Mouse (Mus musculus) C2C12 (cell line): ENCODE results near the gene Arhgap15. TPM values are rescaled to one million over a fixed set of nuclear protein-coding genes. Genes with fewer than 3 reads are reported as not detected.

Experiments used
- H3K27me3 ChIP-seq: one replicate; pipeline ENCODE4 v1.6.1; 2011; ENCODE audit not compliant: control insufficient read depth, insufficient read depth, insufficient read length
- H3K36me3 ChIP-seq: one replicate; pipeline ENCODE4 v1.6.1; 2011; ENCODE audit not compliant: control insufficient read depth, insufficient read depth
- H3K4me3 ChIP-seq: one replicate; pipeline ENCODE4 v1.5.1; 2011; ENCODE audit warnings: mild to moderate bottlenecking, control low read depth; ENCODE audit not compliant: poor library complexity, insufficient read depth, severe bottlenecking
- H3K79me2 ChIP-seq: one replicate; pipeline ENCODE4 v1.6.1; 2011; ENCODE audit not compliant: control insufficient read depth, insufficient read depth
- H3K79me3 ChIP-seq: one replicate; pipeline ENCODE4 v1.6.1; 2011; ENCODE audit warnings: low read depth, control low read depth
- H3ac ChIP-seq: one replicate; pipeline ENCODE3; 2011; ENCODE audit warnings: low read depth; ENCODE audit not compliant: control insufficient read depth, insufficient read length
- CEBPB ChIP-seq: IDR thresholded peaks from one replicate; pipeline ENCODE4 v1.6.1; 2011; ENCODE audit warnings: low read depth, mild to moderate bottlenecking, control low read depth, moderate library complexity
- CTCF ChIP-seq: IDR thresholded peaks from one replicate; pipeline ENCODE4 v1.5.1; 2011; ENCODE audit not compliant: control insufficient read depth, insufficient read depth, insufficient read length
- FOSL1 ChIP-seq: IDR thresholded peaks from one replicate; pipeline ENCODE4 v1.8.0; 2011; ENCODE audit warnings: mild to moderate bottlenecking, low read length; ENCODE audit not compliant: poor library complexity, insufficient read depth, severe bottlenecking
- MAX ChIP-seq: IDR thresholded peaks from one replicate; pipeline ENCODE4 v1.6.1; 2011; ENCODE audit warnings: mild to moderate bottlenecking, control low read depth
- MYOD1 ChIP-seq: IDR thresholded peaks from one replicate; pipeline ENCODE4 v1.6.1; 2011; ENCODE audit warnings: low read depth; ENCODE audit not compliant: control insufficient read depth, insufficient read length
- MYOG ChIP-seq: IDR thresholded peaks from one replicate; pipeline ENCODE4 v1.6.1; 2011; ENCODE audit not compliant: control insufficient read depth, insufficient read length; ENCODE audit errors: extremely low read depth
- USF1 ChIP-seq: IDR thresholded peaks from one replicate; pipeline ENCODE4 v1.6.1; 2011; ENCODE audit warnings: low read depth, mild to moderate bottlenecking, control low read depth, moderate library complexity
- polyA plus RNA-seq: library from polyadenylated mRNA; unstranded; fragments of >200 nt; fragmentation: generic; extraction: Trizol; gene quantifications from one replicate; pipeline ENCODE4 v1.2.1, GENCODE M21; 2012; ENCODE audit warnings: missing spikeins

Gene Arhgap15
- polyA plus RNA-seq, 1 experiment, result not detected

DNA sequence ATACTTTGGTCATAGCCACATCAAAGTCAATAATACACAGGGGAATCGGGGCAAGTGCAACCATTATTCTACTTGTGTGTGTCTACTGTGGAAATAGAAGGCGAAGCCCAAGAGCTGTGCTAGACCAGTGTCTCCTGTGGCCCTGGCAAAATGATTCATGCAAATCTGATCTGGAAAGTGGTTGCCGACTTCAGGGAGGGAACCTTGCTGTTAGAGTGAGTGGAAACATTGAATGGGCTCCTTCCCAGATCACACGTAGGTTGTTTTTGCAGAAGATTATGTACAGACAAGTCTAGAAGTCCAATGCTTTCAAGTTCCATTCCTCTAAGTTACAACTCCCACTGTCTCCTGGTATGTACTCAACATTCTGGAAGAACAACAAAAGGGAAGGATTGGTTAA lies 606.2 kb downstream of the Arhgap15 start:
- Histone ChIP-seq H3K79me2 (no peaks in the 10 kb centered on the region), H3K4me3 (no peak overlapping the region), H3K79me3 (no peaks in the 10 kb centered on the region), H3K27me3 (no peaks in the 10 kb centered on the region), H3K36me3 (no peaks in the 10 kb centered on the region), H3ac (no peak overlapping the region)
- no peak for TF ChIP-seq USF1
- no peak for TF ChIP-seq CEBPB
- TF ChIP-seq MAX, result no peak
- no peak for TF ChIP-seq MYOD1
- TF ChIP-seq FOSL1, result no peak
- TF ChIP-seq CTCF, result no peak
- TF ChIP-seq MYOG, result no peak

DNA sequence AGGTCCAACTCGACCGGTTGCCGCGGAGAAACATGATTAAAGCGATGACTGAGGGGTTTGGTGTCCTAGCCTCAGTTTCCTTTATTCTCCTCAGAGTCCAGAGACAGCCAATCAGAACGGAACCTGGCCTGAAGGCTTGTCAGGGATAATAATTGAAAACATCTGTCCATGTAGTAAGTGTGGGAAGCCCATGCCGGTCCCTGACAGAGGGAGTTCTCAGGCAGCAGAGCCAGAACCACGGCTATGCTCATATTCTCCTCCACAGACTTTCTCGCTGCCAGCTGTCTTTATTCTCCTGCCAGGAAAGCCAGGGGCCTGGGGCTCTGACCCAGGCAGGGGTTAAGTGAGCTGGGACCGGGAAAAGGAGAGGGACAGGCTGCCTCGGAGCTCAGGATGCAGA lies 606.7 kb downstream of the Arhgap15 start:
- H3K79me2 ChIP-seq, result no peaks in the 10 kb centered on the region
- no peaks in the 10 kb centered on the region for H3K27me3 ChIP-seq
- H3K36me3 ChIP-seq, result no peaks in the 10 kb centered on the region
- H3K4me3 ChIP-seq, result no peak overlapping the region
- H3K79me3 ChIP-seq, result no peaks in the 10 kb centered on the region
- no peak for TF ChIP-seq MYOG
- TF ChIP-seq FOSL1, result no peak
- TF ChIP-seq MAX, result no peak
- TF ChIP-seq MYOD1, result no peak
- no peak for TF ChIP-seq USF1
- no peak for TF ChIP-seq CTCF
- TF ChIP-seq CEBPB, result no peak
- H3ac ChIP-seq, result no peak overlapping the region

DNA sequence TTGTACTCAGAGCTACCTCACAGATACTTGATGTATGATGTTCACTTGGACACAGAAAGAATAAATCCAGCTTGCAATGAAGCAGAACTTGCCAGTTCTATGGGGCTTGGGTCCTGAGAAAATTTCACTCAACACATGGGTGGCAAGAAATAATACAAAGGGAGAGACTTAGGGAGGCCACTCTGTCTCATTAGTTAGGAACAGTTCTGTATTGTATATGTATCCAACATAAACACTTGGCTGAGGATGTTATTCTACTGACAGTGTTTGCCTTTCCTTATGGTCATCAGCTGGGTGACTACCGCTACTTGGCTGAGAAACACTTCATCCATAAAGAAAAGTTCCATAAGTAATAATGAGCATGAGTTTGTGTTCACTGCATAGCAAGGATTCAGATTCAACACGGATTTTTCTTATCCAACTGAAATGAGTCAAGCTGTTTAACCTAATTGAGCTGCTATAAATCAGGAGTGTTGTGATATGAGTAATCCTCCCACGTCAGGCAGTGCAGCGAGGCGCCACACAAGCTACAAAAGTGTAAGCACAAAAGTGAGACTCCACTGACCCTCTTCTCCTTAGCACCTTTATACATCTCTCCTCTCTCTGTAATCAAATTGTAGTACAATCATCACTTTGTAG lies 607.7 kb downstream of the Arhgap15 start:
- Histone ChIP-seq H3K27me3 (no peaks in the 10 kb centered on the region), H3K4me3 (no peak overlapping the region), H3K79me3 (no peaks in the 10 kb centered on the region), H3K36me3 (no peaks in the 10 kb centered on the region), H3ac (no peak overlapping the region), H3K79me2 (no peaks in the 10 kb centered on the region)
- no peak for TF ChIP-seq CTCF
- TF ChIP-seq MYOG, result no peak
- TF ChIP-seq MAX, result no peak
- TF ChIP-seq MYOD1, result no peak
- TF ChIP-seq CEBPB, result no peak
- no peak for TF ChIP-seq FOSL1
- no peak for TF ChIP-seq USF1

DNA sequence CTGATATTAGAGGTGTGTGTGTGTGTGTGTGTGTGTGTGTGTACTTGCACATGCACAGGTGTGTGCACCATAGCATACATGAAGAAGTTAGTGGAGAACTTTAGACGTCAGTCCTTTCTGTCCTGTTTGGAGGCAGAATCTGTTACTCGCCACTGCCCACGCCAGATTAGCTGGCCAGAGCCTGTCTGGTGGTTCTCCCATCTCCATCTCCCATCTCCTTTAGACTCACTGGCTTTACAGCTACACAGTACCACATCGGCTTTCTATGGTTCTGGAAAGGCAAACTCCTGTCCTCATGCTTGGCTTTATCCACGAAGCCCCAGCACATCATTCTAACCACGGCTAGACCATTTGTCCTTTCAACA lies 608.2 kb downstream of the Arhgap15 start:
- no peaks in the 10 kb centered on the region for H3K79me2 ChIP-seq
- TF ChIP-seq MYOG (no peak), CTCF (no peak), CEBPB (no peak), MAX (no peak), USF1 (no peak), MYOD1 (no peak), FOSL1 (no peak)
- H3K36me3 ChIP-seq, result no peaks in the 10 kb centered on the region
- no peaks in the 10 kb centered on the region for H3K27me3 ChIP-seq
- H3K79me3 ChIP-seq, result no peaks in the 10 kb centered on the region
- H3ac ChIP-seq, result no peak overlapping the region
- H3K4me3 ChIP-seq, result no peak overlapping the region

DNA sequence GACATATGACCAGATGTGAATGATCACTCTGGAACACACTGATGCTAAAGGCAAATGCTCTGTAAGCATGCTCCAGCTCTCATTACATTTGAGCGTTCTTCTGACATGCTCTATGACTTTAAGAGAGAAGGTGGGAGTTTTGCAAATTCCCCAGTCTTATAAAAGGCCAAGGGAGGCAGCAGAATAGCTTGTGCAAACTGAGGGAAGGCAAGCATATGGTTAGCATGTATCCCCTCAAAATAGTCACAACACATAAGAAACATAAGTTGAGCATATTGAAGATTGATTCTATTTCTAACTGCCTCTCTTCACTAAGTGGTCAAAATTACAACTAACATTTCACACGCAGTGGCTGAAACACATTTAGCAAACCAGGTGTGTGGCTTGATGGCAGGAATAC lies 631.6 kb downstream of the Arhgap15 start:
- TF ChIP-seq CTCF, result no peak
- no peaks in the 10 kb centered on the region for H3K36me3 ChIP-seq
- no peaks in the 10 kb centered on the region for H3K79me2 ChIP-seq
- no peak overlapping the region for H3K4me3 ChIP-seq
- H3ac ChIP-seq, result no peak overlapping the region
- H3K79me3 ChIP-seq, result no peaks in the 10 kb centered on the region
- H3K27me3 ChIP-seq, result no peaks in the 10 kb centered on the region

DNA sequence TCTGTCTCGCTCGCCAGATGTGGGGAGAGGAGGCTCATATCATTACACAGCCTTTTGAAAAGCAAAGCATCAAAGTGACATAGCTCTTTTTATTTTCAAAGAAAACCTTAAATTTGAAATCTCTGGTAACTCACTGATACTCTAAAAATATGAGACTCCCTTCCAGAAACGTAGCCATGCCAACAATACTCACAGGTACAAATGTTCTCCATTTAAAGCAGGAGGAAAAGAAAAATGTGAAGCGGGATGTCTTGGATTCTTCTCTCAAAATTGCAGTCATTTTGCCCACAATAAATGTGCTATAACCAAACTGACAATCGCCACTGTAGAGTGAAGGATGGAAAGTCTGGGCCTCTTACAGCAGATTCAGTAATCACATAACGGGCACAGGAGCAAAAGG lies 635.9 kb downstream of the Arhgap15 start:
- H3K79me3 ChIP-seq, result no peaks in the 10 kb centered on the region
- no peak overlapping the region for H3ac ChIP-seq

More for the DNA sequence above, 635.9 kb downstream of the Arhgap15 start:
- H3K27me3 ChIP-seq, result no peaks in the 10 kb centered on the region
- no peaks in the 10 kb centered on the region for H3K79me2 ChIP-seq
- TF ChIP-seq CEBPB, result no peak
- no peak for TF ChIP-seq MYOD1
- no peak for TF ChIP-seq CTCF
- TF ChIP-seq MYOG, result no peak
- TF ChIP-seq USF1, result no peak
- no peaks in the 10 kb centered on the region for H3K36me3 ChIP-seq
- H3K4me3 ChIP-seq, result no peak overlapping the region
